Mouse (Mus musculus) heart, embryonic 13.5 days (tissue): ENCODE results near the gene Mapk8. TPM values are rescaled to one million over a fixed set of nuclear protein-coding genes. Genes with fewer than 3 reads are reported as not detected.
A peak's percentile ranks its signal among the peaks of the same experiment; 100 is the strongest.

Experiments used
- ATAC-seq: fragments of 200-750 bp; cut with Nextera tagmentation; 2 replicates; pipeline ENCODE4 v1.8.0; 2017; ENCODE audit warnings: moderate TSS enrichment; ENCODE audit not compliant: insufficient number of reproducible peaks, low FRiP score, low TSS enrichment; ENCODE audit errors: extremely low read depth
- H3K27ac ChIP-seq: fragments of 300-500 bp; sonication (generic); replicated peaks from 2 replicates; pipeline ENCODE4 v1.5.1; 2015; ENCODE audit warnings: moderate library complexity, mild to moderate bottlenecking, inconsistent platforms
- H3K27me3 ChIP-seq: fragments of 300-500 bp; sonication (generic); replicated peaks from 2 replicates; pipeline ENCODE4 v1.6.1; 2015; ENCODE audit warnings: mild to moderate bottlenecking, inconsistent platforms
- H3K36me3 ChIP-seq: fragments of 300-500 bp; sonication (generic); 2 replicates; pipeline ENCODE4 v1.6.1; 2015; ENCODE audit warnings: mild to moderate bottlenecking, inconsistent platforms
- H3K4me1 ChIP-seq: fragments of 300-500 bp; sonication (generic); 2 replicates; pipeline ENCODE4 v1.6.1; 2015; ENCODE audit warnings: inconsistent platforms
- H3K4me2 ChIP-seq: fragments of 300-500 bp; sonication (generic); 2 replicates; pipeline ENCODE4 v1.6.1; 2015; ENCODE audit warnings: inconsistent platforms, mild to moderate bottlenecking, moderate library complexity
- H3K4me3 ChIP-seq: fragments of 300-500 bp; sonication (generic); 2 replicates; pipeline ENCODE4 v1.5.1; 2015; ENCODE audit warnings: moderate library complexity, mild to moderate bottlenecking, inconsistent platforms
- H3K9ac ChIP-seq: fragments of 300-500 bp; sonication (generic); 2 replicates; pipeline ENCODE4 v1.6.1; 2015; ENCODE audit warnings: inconsistent platforms, mild to moderate bottlenecking, moderate library complexity
- H3K9me3 ChIP-seq: fragments of 300-500 bp; sonication (generic); 2 replicates; pipeline ENCODE4 v1.6.1; 2016; ENCODE audit warnings: inconsistent platforms
- WGBS: fragments of 180-500 bp; shearing (Covaris S2); methylation state at CpG from one replicate; pipeline ENCODE4 v1.1.7; 2015; ENCODE audit warnings: mixed read lengths; 5-methylcytosine and 5-hydroxymethylcytosine counted together
- polyA plus RNA-seq: library from polyadenylated mRNA; unstranded; fragments of >200 nt; fragmentation: Nextera tagmentation; extraction: Ambion mirVana; gene quantifications from 2 replicates; pipeline ENCODE4 v1.2.1, GENCODE M21; 2015

The Mapk8 gene
- polyA plus RNA-seq, 1 experiment from 2014 or later = 11.1 TPM

DNA sequence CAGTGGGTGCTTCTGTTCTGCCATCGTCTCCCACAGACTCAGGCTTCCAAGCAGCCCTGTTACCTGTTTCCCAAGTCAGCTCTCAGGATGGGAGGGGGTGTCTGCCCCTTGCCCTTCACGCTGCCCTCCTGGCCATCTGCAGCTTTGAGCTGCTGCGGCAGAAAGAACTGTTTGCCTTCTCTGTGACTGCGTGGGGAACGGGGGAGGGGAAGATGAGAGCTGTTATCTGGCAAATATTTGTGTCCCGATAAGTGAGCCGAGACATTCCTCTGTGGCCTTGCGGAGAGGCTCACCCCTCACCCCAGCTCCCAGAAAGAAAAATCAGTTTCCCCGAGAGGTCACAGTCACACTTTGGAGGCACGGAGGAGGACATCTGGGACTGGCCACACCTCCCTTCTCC, 84.2 kb downstream of the Mapk8 start:
- Histone ChIP-seq H3K9ac (peak overlapping the region; percentile 70), H3K4me2 (peak overlapping the region; percentile 63), H3K9me3 (no peaks in the 10 kb centered on the region), H3K27ac (no peak overlapping the region), H3K4me3 (peak overlapping the region; percentile 32), H3K36me3 (no peaks in the 10 kb centered on the region), H3K27me3 (peaks cover 78% of the 10 kb centered on the region), H3K4me1 (peaks cover 21% of the 10 kb centered on the region)
- ATAC-seq = no peak
- WGBS = 5% methylated on average over 10 of the region's 10 CpGs

DNA sequence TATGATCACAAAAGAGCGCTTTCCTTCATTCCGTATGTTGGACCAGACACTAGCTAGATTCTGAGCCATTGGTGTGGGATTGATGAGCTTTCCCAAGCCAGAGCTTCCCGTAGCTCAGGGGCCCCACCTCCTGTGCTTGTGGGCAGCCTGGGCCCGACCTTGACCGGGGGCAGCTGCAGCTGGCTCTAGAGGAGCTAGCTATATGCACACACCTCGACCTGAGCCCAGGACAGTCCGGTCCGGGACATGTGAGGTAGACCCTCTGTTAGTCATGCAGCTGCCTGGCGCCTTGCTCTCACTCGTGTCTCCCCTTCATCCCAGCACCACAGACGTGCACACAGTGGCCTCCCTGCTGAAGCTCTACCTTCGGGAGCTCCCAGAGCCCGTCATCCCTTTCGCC, 84.8 kb downstream of the Mapk8 start:
- Histone ChIP-seq H3K9me3 (no peaks in the 10 kb centered on the region), H3K4me3 (0 out of 2 replicates have a peak overlapping the region, but pooled peaks have one; percentile 32), H3K27ac (no peak overlapping the region), H3K4me1 (peaks cover 21% of the 10 kb centered on the region), H3K27me3 (peaks cover 72% of the 10 kb centered on the region), H3K36me3 (no peaks in the 10 kb centered on the region), H3K9ac (peak overlapping the region; percentile 70), H3K4me2 (peak overlapping the region; percentile 63)
- ATAC-seq = no peak
- 48% methylated on average over 14 of the region's 14 CpGs for WGBS

DNA sequence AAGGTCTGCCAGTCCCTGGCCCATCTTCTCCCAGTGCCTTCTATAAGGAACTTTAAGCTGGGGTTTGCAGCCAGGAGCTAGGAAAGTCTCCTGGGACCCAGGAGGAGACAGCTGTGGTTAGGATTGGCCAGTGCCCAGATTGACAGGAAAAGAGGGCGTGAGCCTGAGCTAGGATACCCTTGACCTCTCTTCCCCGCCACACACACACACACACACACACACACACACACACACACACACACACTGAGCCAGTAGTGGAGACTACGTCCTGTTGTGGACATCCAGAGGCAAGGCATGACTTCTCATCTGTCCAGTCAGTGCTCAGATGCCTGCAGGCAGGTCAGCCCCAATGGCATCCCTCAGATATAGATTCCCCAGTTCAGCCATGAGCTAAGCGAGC, 85.4 kb downstream of the Mapk8 start:
- no peak overlapping the region for H3K27ac ChIP-seq
- peaks cover 70% of the 10 kb centered on the region for H3K27me3 ChIP-seq

GRCm38 (mm10) chr14:33358891-33359290, 88.1 kb downstream of the Mapk8 start:
- WGBS = 74% methylated on average over 8 of the region's 8 CpGs
- no peak for ATAC-seq
- H3K4me3 ChIP-seq = no peak overlapping the region
- no peaks in the 10 kb centered on the region for H3K36me3 ChIP-seq
- peaks cover 35% of the 10 kb centered on the region for H3K4me1 ChIP-seq
- no peaks in the 10 kb centered on the region for H3K9me3 ChIP-seq
- no peak overlapping the region for H3K9ac ChIP-seq
- H3K27ac ChIP-seq = no peak overlapping the region
- no peak overlapping the region for H3K4me2 ChIP-seq
- H3K27me3 ChIP-seq = peaks cover 67% of the 10 kb centered on the region

More for the DNA sequence above, 85.4 kb downstream of the Mapk8 start:
- Histone ChIP-seq H3K9ac (no peak overlapping the region), H3K36me3 (no peaks in the 10 kb centered on the region), H3K9me3 (no peaks in the 10 kb centered on the region), H3K4me3 (no peak overlapping the region), H3K4me2 (no peak overlapping the region), H3K4me1 (peaks cover 21% of the 10 kb centered on the region)
- 43% methylated on average over 3 of the region's 4 CpGs for WGBS
- ATAC-seq = no peak

DNA sequence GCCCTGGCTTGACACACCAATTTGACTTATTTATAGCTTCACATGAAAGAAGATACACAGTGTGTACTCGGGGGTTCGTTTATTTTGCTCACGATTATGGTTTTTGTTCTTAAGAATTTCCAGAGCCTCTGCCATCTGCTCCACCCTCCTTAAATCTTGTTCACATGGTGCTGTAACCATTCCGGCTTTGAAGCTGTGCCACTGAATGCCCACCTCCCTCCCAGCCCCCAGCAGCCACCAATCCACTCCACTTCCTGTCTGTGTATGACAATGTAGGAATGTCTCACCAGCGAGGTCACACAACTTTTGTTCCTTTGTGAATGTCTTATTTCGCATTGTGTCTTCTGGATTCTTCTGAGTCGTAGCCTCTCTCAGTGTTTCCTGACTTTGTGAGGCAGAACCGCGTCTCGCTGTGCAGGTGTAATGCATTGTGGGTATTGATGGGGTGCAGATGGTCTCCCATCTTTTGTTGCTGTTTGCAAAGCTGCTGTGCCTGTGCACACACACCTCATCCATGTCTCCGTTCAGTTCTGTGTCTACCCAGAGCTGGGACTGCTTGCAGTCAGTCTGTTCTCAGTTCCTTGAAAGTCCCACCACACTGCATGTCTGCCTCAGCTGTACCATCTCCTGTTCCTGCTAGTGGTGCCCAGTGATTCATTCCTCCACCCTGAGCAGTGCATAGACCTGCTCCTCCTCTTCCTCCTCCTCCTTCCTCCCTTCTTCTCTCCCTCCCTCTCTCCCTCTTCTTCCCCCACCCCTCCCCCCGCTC, 89.2 kb downstream of the Mapk8 start:
- no peak for ATAC-seq
- H3K4me1 ChIP-seq = peaks cover 35% of the 10 kb centered on the region

DNA sequence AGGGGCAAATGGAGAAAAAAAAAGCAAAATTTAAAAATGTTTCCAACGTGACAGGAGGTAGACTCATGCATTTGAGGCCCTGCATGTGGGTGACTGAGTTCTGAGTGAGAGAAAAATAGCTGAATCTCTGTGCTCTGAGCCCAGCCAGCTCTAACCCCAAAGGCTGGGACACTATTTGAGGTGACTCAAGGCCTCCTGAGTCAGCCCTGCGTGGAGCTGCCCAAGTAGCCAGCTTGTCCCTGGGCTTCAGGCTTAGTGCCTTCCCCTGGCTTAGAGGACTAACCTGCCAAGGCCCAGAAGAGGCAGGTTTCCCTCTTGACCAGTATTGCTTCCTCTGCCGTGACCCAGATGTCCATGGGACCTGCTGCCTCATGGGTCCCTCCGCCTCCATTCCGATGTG, 91.7 kb downstream of the Mapk8 start:
- no peaks in the 10 kb centered on the region for H3K9me3 ChIP-seq
- H3K36me3 ChIP-seq = no peaks in the 10 kb centered on the region
- 74% methylated on average over 5 of the region's 5 CpGs for WGBS
- peaks cover 72% of the 10 kb centered on the region for H3K27me3 ChIP-seq
- peaks cover 39% of the 10 kb centered on the region for H3K4me1 ChIP-seq
- no peak overlapping the region for H3K9ac ChIP-seq
- H3K4me2 ChIP-seq = no peak overlapping the region
- H3K27ac ChIP-seq = no peak overlapping the region
- ATAC-seq = no peak
- H3K4me3 ChIP-seq = no peak overlapping the region

More for the DNA sequence above, 89.2 kb downstream of the Mapk8 start:
- 68% methylated on average over 12 of the region's 12 CpGs for WGBS
- Histone ChIP-seq H3K27me3 (peaks cover 68% of the 10 kb centered on the region), H3K9me3 (no peaks in the 10 kb centered on the region), H3K4me2 (no peak overlapping the region), H3K9ac (no peak overlapping the region), H3K27ac (no peak overlapping the region), H3K36me3 (no peaks in the 10 kb centered on the region), H3K4me3 (no peak overlapping the region)

GRCm38 (mm10) chr14:33352890-33353289, 94.1 kb downstream of the Mapk8 start:
- Histone ChIP-seq H3K36me3 (no peaks in the 10 kb centered on the region), H3K27ac (no peak overlapping the region), H3K27me3 (peaks cover 74% of the 10 kb centered on the region), H3K9ac (no peak overlapping the region), H3K4me1 (peaks cover 40% of the 10 kb centered on the region), H3K4me3 (no peak overlapping the region), H3K4me2 (no peak overlapping the region), H3K9me3 (no peaks in the 10 kb centered on the region)
- 39% methylated on average over 6 of the region's 6 CpGs for WGBS
- no peak for ATAC-seq

GRCm38 (mm10) chr14:33351984-33352722, 94.8 kb downstream of the Mapk8 start:
- WGBS = 60% methylated on average over 6 of the region's 6 CpGs
- Histone ChIP-seq H3K36me3 (no peaks in the 10 kb centered on the region), H3K9ac (no peak overlapping the region)

DNA sequence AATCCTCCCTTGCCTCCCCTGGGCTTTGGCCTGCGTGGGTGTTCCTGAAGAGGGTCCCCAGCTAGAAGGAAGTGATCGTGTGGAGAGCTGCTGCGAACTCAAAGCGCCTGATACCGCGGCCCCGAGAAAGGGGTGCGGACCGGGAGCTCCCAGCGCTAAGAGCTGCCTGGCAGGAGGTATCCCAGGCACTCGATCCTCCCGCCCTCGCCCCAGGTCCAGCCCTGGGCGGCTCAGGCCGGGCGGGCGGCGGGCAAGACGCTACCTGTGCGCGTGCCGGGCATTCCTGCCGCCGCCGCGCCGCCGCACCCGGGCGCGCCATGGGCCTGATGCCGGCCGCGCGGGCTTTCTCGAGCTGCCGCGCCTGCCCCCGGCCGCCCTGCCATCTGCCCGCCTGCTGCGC, 95.9 kb downstream of the Mapk8 start:
- Histone ChIP-seq H3K27me3 (peaks cover 82% of the 10 kb centered on the region), H3K4me1 (peaks cover 43% of the 10 kb centered on the region), H3K4me2 (peak overlapping the region; percentile 87), H3K9ac (peak overlapping the region; percentile 75), H3K4me3 (peak overlapping the region; percentile 54), H3K9me3 (no peaks in the 10 kb centered on the region), H3K36me3 (no peaks in the 10 kb centered on the region), H3K27ac (no peak overlapping the region)
- 1% methylated on average over 32 of the region's 42 CpGs for WGBS
- ATAC-seq = no peak

More at GRCm38 (mm10) chr14:33351984-33352722, 94.8 kb downstream of the Mapk8 start:
- no peak overlapping the region for H3K27ac ChIP-seq
- H3K4me3 ChIP-seq = no peak overlapping the region
- H3K4me1 ChIP-seq = peaks cover 43% of the 10 kb centered on the region
- H3K4me2 ChIP-seq = no peak overlapping the region
- peaks cover 81% of the 10 kb centered on the region for H3K27me3 ChIP-seq
- H3K9me3 ChIP-seq = no peaks in the 10 kb centered on the region
- no peak for ATAC-seq

GRCm38 (mm10) chr14:33348146-33348545, 98.8 kb downstream of the Mapk8 start:
- Histone ChIP-seq H3K36me3 (no peaks in the 10 kb centered on the region), H3K4me3 (no peak overlapping the region), H3K4me1 (peaks cover 24% of the 10 kb centered on the region), H3K27ac (no peak overlapping the region), H3K27me3 (peaks cover 77% of the 10 kb centered on the region), H3K9ac (no peak overlapping the region), H3K4me2 (no peak overlapping the region), H3K9me3 (no peaks in the 10 kb centered on the region)
- ATAC-seq = no peak
- WGBS = 57% methylated on average over 1 of the region's 1 CpGs

DNA sequence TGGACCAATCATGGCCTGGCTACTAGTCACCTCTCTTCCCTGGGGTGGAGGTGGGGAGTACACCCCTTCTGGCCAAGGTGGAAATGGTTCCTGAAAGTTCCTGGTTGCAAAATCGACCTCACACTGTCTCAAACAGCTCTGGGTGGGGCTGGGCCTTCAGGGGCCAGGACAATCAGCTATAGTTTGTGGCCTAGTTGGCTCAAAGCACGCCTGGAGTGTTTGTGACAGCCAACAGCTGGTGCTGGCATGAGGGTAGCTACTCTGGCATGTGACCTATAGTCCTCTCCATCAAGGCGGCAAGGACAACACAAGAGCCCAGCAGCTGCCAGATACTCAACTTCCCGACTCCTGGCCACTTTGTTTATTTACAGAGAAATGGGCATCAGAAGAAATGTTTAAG, 99.2 kb downstream of the Mapk8 start:
- Histone ChIP-seq H3K9ac (no peak overlapping the region), H3K27ac (no peak overlapping the region), H3K9me3 (no peaks in the 10 kb centered on the region), H3K4me2 (no peak overlapping the region), H3K4me3 (no peak overlapping the region), H3K4me1 (peaks cover 20% of the 10 kb centered on the region), H3K27me3 (peaks cover 77% of the 10 kb centered on the region), H3K36me3 (no peaks in the 10 kb centered on the region)
- WGBS = 56% methylated on average over 4 of the region's 4 CpGs
- ATAC-seq = no peak
